Mouse (Mus musculus): ENCODE data around the gene Tmem144. TPM values are rescaled to one million over a fixed set of nuclear protein-coding genes. Genes with fewer than 3 reads are reported as not detected.
A peak's percentile ranks its signal among the peaks of the same experiment; 100 is the strongest.

Tmem144 gene
- total RNA-seq (2014; rRNA removed) (2.6 and 2.7 TPM in 2 replicates), polyA plus RNA-seq (2015; fragmentation: Nextera tagmentation; extraction: Ambion mirVana) (3.1 and 3.2 TPM in 2 replicates)

DNA sequence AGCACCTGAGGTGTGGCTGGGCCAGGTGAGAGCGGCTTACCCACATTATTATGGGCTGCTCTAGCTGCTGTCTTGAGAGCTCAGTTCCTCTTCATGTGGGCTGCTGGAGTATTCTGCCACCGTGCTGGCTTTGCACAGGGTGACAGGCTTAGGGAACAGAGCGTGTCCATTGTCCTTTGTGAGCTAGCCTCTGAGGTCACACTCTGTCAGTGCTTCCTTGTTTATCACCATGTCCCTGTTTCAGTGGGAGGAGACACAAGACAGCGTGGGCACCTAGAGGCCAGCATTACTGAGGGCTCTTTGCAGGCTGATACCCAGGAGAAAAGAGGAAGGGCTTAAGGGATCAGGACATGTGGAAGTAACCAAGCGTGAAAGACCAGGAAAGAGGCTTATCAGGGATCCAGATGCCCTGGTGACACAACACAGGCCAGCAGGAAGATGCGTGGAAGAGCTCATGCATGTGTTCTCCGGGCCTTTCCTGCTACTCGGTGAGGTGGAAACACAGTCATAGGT, at the start of gene Tmem144:
TSS of gene Tmem144 (minus strand) at position 120 of the 513 bp plus-strand sequence.
- Histone ChIP-seq H3K27ac (no peak within 1 kb of the TSS), H3K4me2 (ENCODE audit: low read depth, low read length) (no peak within 1 kb of the TSS), H3K4me1 (ENCODE audit: insufficient read depth, low read length) (no peaks in the 10 kb centered on the region; the same call in 1 of the 2 replicates), H3K9ac (replicated peaks; ENCODE audit: low read length) (no peak within 1 kb of the TSS), H3K27me3 (ENCODE audit: insufficient read depth, low read length) (no peaks in the 10 kb centered on the region), H3K4me3 (ENCODE audit: low read length) (no peak within 1 kb of the TSS), H3K36me3 (ENCODE audit: insufficient read depth, low read length) (no peaks in the 10 kb centered on the region), H3K9me3 (ENCODE audit: low read length) (no peaks in the 10 kb centered on the region)
- DNase-seq (ENCODE audit: low spot score) (no peak), ATAC-seq (peak; percentile 74)
- no peak for TF ChIP-seq CTCF (IDR thresholded peaks at IDR 0.05; ENCODE audit: low read depth)
- 48% methylated on average over 8 of the region's 8 CpGs for WGBS

DNA sequence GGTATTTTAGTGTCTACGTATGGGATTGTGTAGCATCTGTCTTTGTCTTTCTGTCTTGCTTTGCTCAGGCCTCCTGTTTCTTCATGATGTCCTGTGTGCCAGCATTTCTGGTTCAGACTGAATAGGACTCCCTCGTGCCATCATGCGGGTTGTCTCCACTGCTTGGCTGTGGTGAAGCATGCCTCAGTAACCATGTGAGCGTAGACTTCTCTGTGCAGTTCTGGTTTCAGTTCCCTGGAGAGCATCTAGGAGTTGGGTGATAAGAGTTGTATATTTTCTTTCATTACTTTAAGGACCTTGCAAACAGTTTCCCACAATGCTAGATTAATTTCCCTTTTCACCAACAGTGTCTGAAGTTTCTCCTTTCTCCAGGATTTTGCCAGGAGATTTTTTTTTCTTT, 49.2 kb upstream of the Tmem144 start:
- no peaks in the 10 kb centered on the region for H3K9me3 ChIP-seq (ENCODE audit: low read length)
- no peak overlapping the region for H3K4me3 ChIP-seq (ENCODE audit: low read length)
- H3K4me2 ChIP-seq (ENCODE audit: low read depth, low read length) = no peak overlapping the region
- no peaks in the 10 kb centered on the region for H3K27me3 ChIP-seq (ENCODE audit: insufficient read depth, low read length)
- H3K27ac ChIP-seq = no peak overlapping the region
- DNase-seq (ENCODE audit: low spot score) (no peak), ATAC-seq (no peak)
- WGBS = 92% methylated on average over 4 of the region's 4 CpGs
- H3K9ac ChIP-seq (replicated peaks; ENCODE audit: low read length) = no peak overlapping the region
- no peak for TF ChIP-seq CTCF (IDR thresholded peaks at IDR 0.05; ENCODE audit: low read depth)
- 0 out of 2 replicates have a peak, but pooled peaks cover 9% of the 10 kb centered on the region for H3K4me1 ChIP-seq (ENCODE audit: insufficient read depth, low read length)
- H3K36me3 ChIP-seq (ENCODE audit: insufficient read depth, low read length) = no peaks in the 10 kb centered on the region

DNA sequence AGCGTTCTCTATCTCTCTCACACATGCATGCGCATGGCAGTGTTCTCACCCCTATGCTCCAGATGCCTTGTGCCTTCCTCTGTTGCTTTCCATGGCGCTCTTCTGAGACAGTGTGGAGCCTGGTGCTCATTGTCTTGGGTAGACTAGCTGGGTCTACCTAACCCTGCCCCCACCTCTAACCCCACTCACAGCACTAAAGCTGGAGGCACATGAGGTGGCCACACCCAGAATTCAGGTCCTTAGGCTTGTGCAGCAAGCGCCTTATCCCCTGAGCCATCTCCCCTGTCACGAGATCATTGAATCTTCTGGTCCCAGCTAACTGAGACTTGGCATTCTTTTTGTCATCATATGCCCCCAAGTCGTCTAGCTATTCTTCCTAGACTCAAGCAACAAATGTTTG, 48.7 kb upstream of the Tmem144 start:
- WGBS = 93% methylated on average over 6 of the region's 6 CpGs
- TF ChIP-seq CTCF (IDR thresholded peaks at IDR 0.05; ENCODE audit: low read depth) = no peak
- H3K9ac ChIP-seq (replicated peaks; ENCODE audit: low read length) = no peak overlapping the region
- DNase-seq (ENCODE audit: low spot score) = no peak
- H3K4me3 ChIP-seq (ENCODE audit: low read length) = no peak overlapping the region
- H3K27ac ChIP-seq = no peak overlapping the region
- H3K4me1 ChIP-seq (ENCODE audit: insufficient read depth, low read length) = 0 out of 2 replicates have a peak, but pooled peaks cover 9% of the 10 kb centered on the region
- H3K9me3 ChIP-seq (ENCODE audit: low read length) = no peaks in the 10 kb centered on the region
- no peak overlapping the region for H3K4me2 ChIP-seq (ENCODE audit: low read depth, low read length)
- H3K27me3 ChIP-seq (ENCODE audit: insufficient read depth, low read length) = no peaks in the 10 kb centered on the region
- ATAC-seq = no peak
- H3K36me3 ChIP-seq (ENCODE audit: insufficient read depth, low read length) = no peaks in the 10 kb centered on the region

DNA sequence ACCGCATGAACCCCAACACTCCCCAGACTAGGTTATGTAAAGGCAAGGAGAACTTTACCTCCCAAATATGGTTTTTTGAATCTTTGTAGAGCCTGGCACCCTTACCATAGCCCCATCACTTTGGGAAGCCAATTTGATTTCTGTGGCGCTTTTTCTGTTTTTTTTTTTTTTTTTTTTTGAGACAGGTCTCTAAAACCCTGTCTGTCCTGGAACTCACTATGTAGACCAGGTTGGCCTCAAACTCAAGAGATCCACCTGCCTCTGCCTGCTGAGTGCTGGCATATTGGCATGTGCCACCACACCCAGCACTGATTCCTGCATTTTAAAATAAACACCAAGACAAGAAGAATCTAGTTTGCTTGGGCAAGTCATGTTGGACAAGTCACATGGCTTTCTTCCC, 47.9 kb upstream of the Tmem144 start:
- Histone ChIP-seq H3K4me1 (ENCODE audit: insufficient read depth, low read length) (0 out of 2 replicates have a peak, but pooled peaks cover 9% of the 10 kb centered on the region), H3K27me3 (ENCODE audit: insufficient read depth, low read length) (no peaks in the 10 kb centered on the region), H3K9me3 (ENCODE audit: low read length) (no peaks in the 10 kb centered on the region), H3K9ac (replicated peaks; ENCODE audit: low read length) (no peak overlapping the region), H3K36me3 (ENCODE audit: insufficient read depth, low read length) (no peaks in the 10 kb centered on the region), H3K27ac (no peak overlapping the region), H3K4me3 (ENCODE audit: low read length) (no peak overlapping the region), H3K4me2 (ENCODE audit: low read depth, low read length) (no peak overlapping the region)
- DNase-seq (ENCODE audit: low spot score) = no peak
- 100% methylated on average over 2 of the region's 2 CpGs for WGBS
- no peak for TF ChIP-seq CTCF (IDR thresholded peaks at IDR 0.05; ENCODE audit: low read depth)
- no peak for ATAC-seq

DNA sequence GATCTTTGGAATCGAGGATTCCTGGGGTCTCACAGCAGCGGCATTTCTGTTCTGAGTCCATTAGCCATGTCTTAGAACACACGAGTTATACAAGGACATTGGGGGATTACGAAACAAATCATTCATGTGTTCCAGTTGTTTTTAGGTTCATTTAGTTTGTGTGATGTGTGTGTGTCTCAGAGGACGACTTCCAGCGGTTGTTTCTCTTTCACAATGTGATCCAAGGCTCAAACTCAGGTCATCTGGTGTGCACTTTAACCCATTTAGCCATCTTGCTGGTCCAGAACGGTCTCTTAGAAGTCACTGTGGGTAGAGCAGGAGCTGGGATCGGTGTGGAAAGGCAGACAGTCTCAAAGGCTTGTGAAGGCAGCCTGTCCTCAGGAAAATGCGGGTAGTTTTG, 47.3 kb upstream of the Tmem144 start:
- no peaks in the 10 kb centered on the region for H3K27me3 ChIP-seq (ENCODE audit: insufficient read depth, low read length)
- ATAC-seq (no peak), DNase-seq (ENCODE audit: low spot score) (no peak)
- no peak overlapping the region for H3K4me3 ChIP-seq (ENCODE audit: low read length)
- no peak overlapping the region for H3K4me2 ChIP-seq (ENCODE audit: low read depth, low read length)
- no peak overlapping the region for H3K9ac ChIP-seq (replicated peaks; ENCODE audit: low read length)
- 87% methylated on average over 9 of the region's 9 CpGs for WGBS
- H3K36me3 ChIP-seq (ENCODE audit: insufficient read depth, low read length) = no peaks in the 10 kb centered on the region
- no peak for TF ChIP-seq CTCF (IDR thresholded peaks at IDR 0.05; ENCODE audit: low read depth)
- 0 out of 2 replicates have a peak, but pooled peaks cover 9% of the 10 kb centered on the region for H3K4me1 ChIP-seq (ENCODE audit: insufficient read depth, low read length)
- no peak overlapping the region for H3K27ac ChIP-seq
- no peaks in the 10 kb centered on the region for H3K9me3 ChIP-seq (ENCODE audit: low read length)

DNA sequence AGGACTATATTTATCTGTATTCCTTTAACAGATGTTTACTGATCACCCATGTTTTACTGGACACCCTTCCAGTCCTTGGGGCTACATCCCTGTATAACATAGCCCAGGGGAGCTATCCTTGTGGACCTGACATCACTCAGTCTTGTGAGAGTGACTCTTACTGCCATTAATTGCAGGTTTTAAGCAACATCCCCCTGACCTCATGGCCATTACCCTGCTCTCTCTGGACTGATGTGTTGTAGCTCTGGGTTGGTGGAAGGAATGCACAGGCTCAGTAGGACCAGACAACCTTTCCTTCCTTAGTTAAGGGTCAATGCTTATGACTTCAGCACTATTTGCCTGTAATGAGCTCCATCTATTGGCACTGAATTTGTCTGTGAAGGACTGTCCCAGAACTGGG, 45.9 kb upstream of the Tmem144 start:
- no peaks in the 10 kb centered on the region for H3K27me3 ChIP-seq (ENCODE audit: insufficient read depth, low read length)
- no peak overlapping the region for H3K4me2 ChIP-seq (ENCODE audit: low read depth, low read length)
- H3K36me3 ChIP-seq (ENCODE audit: insufficient read depth, low read length) = no peaks in the 10 kb centered on the region
- DNase-seq (ENCODE audit: low spot score) (no peak), ATAC-seq (no peak)
- H3K4me1 ChIP-seq (ENCODE audit: insufficient read depth, low read length) = no peaks in the 10 kb centered on the region
- H3K27ac ChIP-seq = no peak overlapping the region
- no peak overlapping the region for H3K4me3 ChIP-seq (ENCODE audit: low read length)
- H3K9ac ChIP-seq (replicated peaks; ENCODE audit: low read length) = no peak overlapping the region
- no peaks in the 10 kb centered on the region for H3K9me3 ChIP-seq (ENCODE audit: low read length)
- TF ChIP-seq CTCF (IDR thresholded peaks at IDR 0.05; ENCODE audit: low read depth) = no peak

DNA sequence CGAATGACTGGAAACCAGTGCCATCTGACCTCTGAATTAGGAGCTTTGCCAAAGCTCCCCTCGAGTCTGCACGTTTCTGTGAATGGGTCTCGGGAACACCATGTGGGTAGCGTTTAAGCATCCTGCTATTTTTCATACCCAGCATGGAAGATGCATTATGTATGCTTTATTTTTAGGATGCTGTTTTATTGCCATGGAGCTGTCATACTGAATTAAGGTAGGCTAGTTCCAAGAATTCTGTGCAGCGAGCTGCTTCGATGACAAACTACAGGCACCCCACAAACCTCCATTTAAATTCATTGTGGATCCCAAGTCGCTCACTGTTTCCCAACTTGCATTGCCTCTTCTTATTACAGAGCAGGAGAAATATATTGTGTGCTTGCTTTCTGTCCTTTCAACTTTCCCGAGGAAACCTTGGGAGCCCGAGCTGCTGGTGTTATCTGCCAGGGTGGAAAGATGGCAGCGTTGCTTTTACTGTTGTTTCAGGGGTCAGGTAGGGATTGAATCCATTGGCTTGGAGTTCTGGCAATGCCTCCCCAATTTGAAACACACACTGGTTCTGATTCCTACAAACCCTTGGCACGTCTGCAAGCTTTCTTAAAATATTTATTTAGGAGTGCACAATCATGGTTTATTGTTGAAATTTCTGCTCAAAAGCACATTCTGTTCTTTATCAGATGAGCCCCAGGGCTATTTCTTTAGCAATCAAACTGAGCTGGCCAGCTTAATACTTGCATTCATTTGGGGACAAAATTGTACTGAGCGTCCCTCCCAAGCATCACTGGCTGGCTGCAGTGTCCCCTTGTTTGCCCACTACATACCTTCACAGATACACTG, 45.2 kb upstream of the Tmem144 start:
- 0 out of 2 replicates have a peak overlapping the region, but pooled peaks have one; percentile 18 for H3K4me2 ChIP-seq (ENCODE audit: low read depth, low read length)
- no peak for TF ChIP-seq CTCF (IDR thresholded peaks at IDR 0.05; ENCODE audit: low read depth)
- no peak overlapping the region for H3K9ac ChIP-seq (replicated peaks; ENCODE audit: low read length)
- H3K27ac ChIP-seq = peak overlapping the region; percentile 26; the same call in 1 of the 2 replicates
- H3K4me3 ChIP-seq (ENCODE audit: low read length) = no peak overlapping the region
- H3K9me3 ChIP-seq (ENCODE audit: low read length) = no peaks in the 10 kb centered on the region
- peak; percentile 11 for DNase-seq (ENCODE audit: low spot score)
- no peaks in the 10 kb centered on the region for H3K4me1 ChIP-seq (ENCODE audit: insufficient read depth, low read length)
- WGBS = 39% methylated on average over 13 of the region's 13 CpGs
- ATAC-seq = no peak
- H3K36me3 ChIP-seq (ENCODE audit: insufficient read depth, low read length) = no peaks in the 10 kb centered on the region
- no peaks in the 10 kb centered on the region for H3K27me3 ChIP-seq (ENCODE audit: insufficient read depth, low read length)
